Mouse (Mus musculus): ENCODE results near the gene Eif5b.

DNA sequence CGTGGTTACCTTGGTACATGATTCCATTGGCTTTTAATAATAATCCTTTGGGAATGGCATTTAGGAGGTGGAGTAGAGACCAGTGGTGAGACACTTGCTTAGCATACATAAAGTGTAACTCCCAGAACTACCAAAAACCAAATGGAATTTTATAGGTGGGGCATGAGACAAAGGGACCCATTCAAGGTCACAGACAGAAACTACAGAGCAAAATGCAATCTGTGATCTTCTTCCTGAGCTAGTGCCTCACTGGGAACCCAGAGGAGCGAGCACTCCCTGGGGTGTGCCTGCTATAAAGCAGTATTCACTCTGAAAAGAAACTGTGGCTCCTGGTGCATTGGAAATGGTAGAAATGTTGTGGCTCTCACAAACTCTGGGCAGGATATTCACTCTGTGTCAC is 48.9 kb upstream of the Eif5b start:
- TF ChIP-seq POLR2A (IDR thresholded peaks at IDR 0.05; ENCODE audit: extremely low read depth, insufficient read depth, low read length) (no peak), CTCF (IDR thresholded peaks at IDR 0.05; ENCODE audit: extremely low read depth, insufficient read depth, low read length) (no peak)

All from cortical plate, adult 2 months (tissue).